Mouse (Mus musculus) forebrain, embryonic 14.5 days (tissue): ENCODE data around the gene Fmn2. TPM values are rescaled to one million over a fixed set of nuclear protein-coding genes. Genes with fewer than 3 reads are reported as not detected.
A peak's percentile ranks its signal among the peaks of the same experiment; 100 is the strongest.

Source experiments
- ATAC-seq: fragments of 200-750 bp; cut with Nextera tagmentation; 2 replicates; pipeline ENCODE4 v1.8.0; 2017; ENCODE audit warnings: mild to moderate bottlenecking, moderate library complexity
- DNase-seq: peaks from one replicate; pipeline ENCODE4 v3.0.0-alpha.2; 2015; ENCODE audit warnings: low spot score
- H3K27ac ChIP-seq: fragments of 300-500 bp; sonication (generic); 2 replicates; pipeline ENCODE4 v1.5.1; 2014; ENCODE audit warnings: low read depth, mild to moderate bottlenecking, control low read depth, low read length, moderate library complexity
- H3K27me3 ChIP-seq: fragments of 300-500 bp; sonication (generic); replicated peaks from 2 replicates; pipeline ENCODE4 v1.6.1; 2014; ENCODE audit warnings: low read length, control low read depth, mixed read lengths; ENCODE audit not compliant: control insufficient read depth, insufficient read depth
- H3K36me3 ChIP-seq: fragments of 300-500 bp; sonication (generic); 2 replicates; pipeline ENCODE4 v1.6.1; 2014; ENCODE audit warnings: low read length, control low read depth; ENCODE audit not compliant: control insufficient read depth, insufficient read depth
- H3K4me1 ChIP-seq: fragments of 300-500 bp; sonication (generic); 2 replicates; pipeline ENCODE4 v1.6.1; 2014; ENCODE audit warnings: antibody characterized with exemption, low read length, control low read depth; ENCODE audit not compliant: control insufficient read depth, insufficient read depth
- H3K4me2 ChIP-seq: fragments of 300-500 bp; sonication (generic); 2 replicates; pipeline ENCODE4 v1.6.1; 2014; ENCODE audit warnings: mild to moderate bottlenecking, control low read depth, low read length
- H3K4me3 ChIP-seq: fragments of 300-500 bp; sonication (generic); 2 replicates; pipeline ENCODE4 v1.5.1; 2014; ENCODE audit warnings: low read depth, low read length, control low read depth
- H3K9ac ChIP-seq: fragments of 300-500 bp; sonication (generic); 2 replicates; pipeline ENCODE4 v1.6.1; 2014; ENCODE audit warnings: mild to moderate bottlenecking, low read length, control low read depth, moderate library complexity
- H3K9me3 ChIP-seq: fragments of 300-500 bp; sonication (generic); replicated peaks from 2 replicates; pipeline ENCODE4 v1.6.1; 2016; ENCODE audit warnings: low read length, control low read depth, mixed read lengths; ENCODE audit not compliant: control insufficient read depth
- WGBS: fragments of 180-500 bp; shearing (Covaris S2); extraction: QIAGEN DNeasy Blood & Tissue Kit; methylation state at CpG from one replicate; pipeline ENCODE4 v1.1.7; 2014; 5-methylcytosine and 5-hydroxymethylcytosine counted together
- polyA plus RNA-seq: library from polyadenylated mRNA; unstranded; fragments of >200 nt; fragmentation: Nextera tagmentation; extraction: Ambion mirVana; gene quantifications from 2 replicates; pipeline ENCODE4 v1.2.1, GENCODE M21; 2014

Fmn2 gene
- polyA plus RNA-seq, 1 experiment from 2014 or later: 5.0 TPM

GRCm38 (mm10) chr1:174703909-174704308, 202.3 kb downstream of the Fmn2 start:
- Histone ChIP-seq H3K4me2 (no peak overlapping the region), H3K4me3 (no peak overlapping the region), H3K9ac (no peak overlapping the region), H3K27ac (no peak overlapping the region), H3K9me3 (no peaks in the 10 kb centered on the region), H3K36me3 (peaks cover 6% of the 10 kb centered on the region; the same call in 1 of the 2 replicates), H3K27me3 (no peaks in the 10 kb centered on the region), H3K4me1 (no peaks in the 10 kb centered on the region)
- ATAC-seq: no peak; the same call in 1 of the 2 replicates
- 95% methylated on average over 1 of the region's 1 CpGs for WGBS
- peak; percentile 57 for DNase-seq

- Histone ChIP-seq H3K36me3 (peaks cover 2% of the 10 kb centered on the region; the same call in 1 of the 2 replicates), H3K27ac (no peak overlapping the region), H3K4me1 (no peaks in the 10 kb centered on the region), H3K9me3 (no peaks in the 10 kb centered on the region), H3K27me3 (no peaks in the 10 kb centered on the region), H3K4me2 (no peak overlapping the region), H3K4me3 (no peak overlapping the region), H3K9ac (no peak overlapping the region)
- 78% methylated on average over 12 of the region's 12 CpGs for WGBS
- ATAC-seq (no peak), DNase-seq (no peak)
Measured at GRCm38 (mm10) chr1:174719729-174720458, 218.3 kb downstream of the Fmn2 start.

GRCm38 (mm10) chr1:174728771-174729170, 227.1 kb downstream of the Fmn2 start:
- WGBS: 76% methylated on average over 3 of the region's 3 CpGs
- DNase-seq (no peak), ATAC-seq (no peak)
- H3K4me3 ChIP-seq: no peak overlapping the region
- no peaks in the 10 kb centered on the region for H3K9me3 ChIP-seq
- no peaks in the 10 kb centered on the region for H3K36me3 ChIP-seq
- H3K4me1 ChIP-seq: no peaks in the 10 kb centered on the region
- H3K4me2 ChIP-seq: no peak overlapping the region
- H3K9ac ChIP-seq: no peak overlapping the region
- no peak overlapping the region for H3K27ac ChIP-seq
- no peaks in the 10 kb centered on the region for H3K27me3 ChIP-seq

- 78% methylated on average over 6 of the region's 6 CpGs for WGBS
- no peak overlapping the region for H3K27ac ChIP-seq
- H3K9me3 ChIP-seq: no peaks in the 10 kb centered on the region
- no peaks in the 10 kb centered on the region for H3K36me3 ChIP-seq
- no peaks in the 10 kb centered on the region for H3K27me3 ChIP-seq
- H3K9ac ChIP-seq: no peak overlapping the region
- DNase-seq: no peak
- ATAC-seq: no peak
- H3K4me1 ChIP-seq: no peaks in the 10 kb centered on the region
- H3K4me2 ChIP-seq: no peak overlapping the region
- H3K4me3 ChIP-seq: no peak overlapping the region
Measured at GRCm38 (mm10) chr1:174732715-174733114, 231.1 kb downstream of the Fmn2 start.

- no peaks in the 10 kb centered on the region for H3K36me3 ChIP-seq
- H3K4me2 ChIP-seq: no peak overlapping the region
- DNase-seq (no peak), ATAC-seq (no peak)
- H3K4me1 ChIP-seq: no peaks in the 10 kb centered on the region
- WGBS: 90% methylated on average over 8 of the region's 8 CpGs
- no peaks in the 10 kb centered on the region for H3K27me3 ChIP-seq
- no peak overlapping the region for H3K27ac ChIP-seq
- no peaks in the 10 kb centered on the region for H3K9me3 ChIP-seq
- H3K9ac ChIP-seq: no peak overlapping the region
- H3K4me3 ChIP-seq: no peak overlapping the region
Measured at GRCm38 (mm10) chr1:174738958-174739357, 237.3 kb downstream of the Fmn2 start.

- H3K9me3 ChIP-seq: no peaks in the 10 kb centered on the region
- DNase-seq: no peak
- no peaks in the 10 kb centered on the region for H3K27me3 ChIP-seq
- no peaks in the 10 kb centered on the region for H3K4me1 ChIP-seq
- H3K4me2 ChIP-seq: no peak overlapping the region
- WGBS: 76% methylated on average over 2 of the region's 2 CpGs
- H3K9ac ChIP-seq: no peak overlapping the region
- H3K4me3 ChIP-seq: no peak overlapping the region
- H3K36me3 ChIP-seq: 0 out of 2 replicates have a peak, but pooled peaks cover 2% of the 10 kb centered on the region
- no peak for ATAC-seq
- no peak overlapping the region for H3K27ac ChIP-seq
Measured at GRCm38 (mm10) chr1:174742667-174743066, 241.0 kb downstream of the Fmn2 start.

- no peak for DNase-seq
- WGBS: 73% methylated on average over 4 of the region's 4 CpGs
Measured at GRCm38 (mm10) chr1:174748520-174748919, 246.9 kb downstream of the Fmn2 start.

GRCm38 (mm10) chr1:174750893-174751461, 249.4 kb downstream of the Fmn2 start:
- no peak overlapping the region for H3K9ac ChIP-seq
- no peaks in the 10 kb centered on the region for H3K9me3 ChIP-seq
- 87% methylated on average over 3 of the region's 3 CpGs for WGBS
- no peak overlapping the region for H3K27ac ChIP-seq
- H3K27me3 ChIP-seq: no peaks in the 10 kb centered on the region
- 0 out of 2 replicates have a peak, but pooled peaks cover 2% of the 10 kb centered on the region for H3K36me3 ChIP-seq
- ATAC-seq (no peak), DNase-seq (no peak)
- no peak overlapping the region for H3K4me3 ChIP-seq
- no peak overlapping the region for H3K4me2 ChIP-seq
- no peaks in the 10 kb centered on the region for H3K4me1 ChIP-seq

More at GRCm38 (mm10) chr1:174748520-174748919, 246.9 kb downstream of the Fmn2 start:
- ATAC-seq: no peak
- Histone ChIP-seq H3K27ac (no peak overlapping the region), H3K9ac (no peak overlapping the region), H3K4me2 (no peak overlapping the region), H3K4me1 (no peaks in the 10 kb centered on the region), H3K36me3 (0 out of 2 replicates have a peak, but pooled peaks cover 2% of the 10 kb centered on the region), H3K27me3 (no peaks in the 10 kb centered on the region), H3K9me3 (no peaks in the 10 kb centered on the region), H3K4me3 (no peak overlapping the region)

- no peaks in the 10 kb centered on the region for H3K4me1 ChIP-seq
- H3K9me3 ChIP-seq: no peaks in the 10 kb centered on the region
- no peaks in the 10 kb centered on the region for H3K36me3 ChIP-seq
- WGBS: 75% methylated on average over 6 of the region's 6 CpGs
- no peak for DNase-seq
- H3K27me3 ChIP-seq: no peaks in the 10 kb centered on the region
- H3K4me2 ChIP-seq: no peak overlapping the region
- no peak overlapping the region for H3K27ac ChIP-seq
- H3K4me3 ChIP-seq: no peak overlapping the region
- H3K9ac ChIP-seq: no peak overlapping the region
- ATAC-seq: no peak
Measured at GRCm38 (mm10) chr1:174759354-174759753, 257.7 kb downstream of the Fmn2 start.
